Mouse (Mus musculus): ENCODE measurements at regions not wholly inside any gene's neighbourhood (a gene's known extent, or its start where the extent isn't known, plus 50 kb on each side); places are given as distances from the start of the nearest gene placed in this dataset.
"Not testable (repeated sequence)": the region's sequence is repeated elsewhere in the genome, so short reads cannot be mapped to it uniquely, and the experiment has no call there.

- intact Hi-C loops (cut with DNase I); DNase-seq (ENCODE audit: low spot score in 2 of 2): not testable (repeated sequence)
These were observed 398.0 kb upstream of the Mdga2 start for GRCm38 (mm10) chr12:67620137-67620910.

- DNase-seq (ENCODE audit: low spot score in 2 of 2): peak; percentile 2
- intact Hi-C loops (cut with DNase I): no loop called here
These were observed 395.9 kb upstream of the Mdga2 start for GRCm38 (mm10) chr12:67618252-67618651.

- intact Hi-C loops (cut with DNase I): no loop called here
- no peak for DNase-seq (ENCODE audit: low spot score in 2 of 2)
These were observed 376.6 kb upstream of the Mdga2 start for GRCm38 (mm10) chr12:67598927-67599326.
